Mouse (Mus musculus): Measurements from ENCODE around the gene Tbx1. TPM values are rescaled to one million over a fixed set of nuclear protein-coding genes. Genes with fewer than 3 reads are reported as not detected.

The Tbx1 gene
- polyA plus RNA-seq (2012), result not detected in 2 replicates

DNA sequence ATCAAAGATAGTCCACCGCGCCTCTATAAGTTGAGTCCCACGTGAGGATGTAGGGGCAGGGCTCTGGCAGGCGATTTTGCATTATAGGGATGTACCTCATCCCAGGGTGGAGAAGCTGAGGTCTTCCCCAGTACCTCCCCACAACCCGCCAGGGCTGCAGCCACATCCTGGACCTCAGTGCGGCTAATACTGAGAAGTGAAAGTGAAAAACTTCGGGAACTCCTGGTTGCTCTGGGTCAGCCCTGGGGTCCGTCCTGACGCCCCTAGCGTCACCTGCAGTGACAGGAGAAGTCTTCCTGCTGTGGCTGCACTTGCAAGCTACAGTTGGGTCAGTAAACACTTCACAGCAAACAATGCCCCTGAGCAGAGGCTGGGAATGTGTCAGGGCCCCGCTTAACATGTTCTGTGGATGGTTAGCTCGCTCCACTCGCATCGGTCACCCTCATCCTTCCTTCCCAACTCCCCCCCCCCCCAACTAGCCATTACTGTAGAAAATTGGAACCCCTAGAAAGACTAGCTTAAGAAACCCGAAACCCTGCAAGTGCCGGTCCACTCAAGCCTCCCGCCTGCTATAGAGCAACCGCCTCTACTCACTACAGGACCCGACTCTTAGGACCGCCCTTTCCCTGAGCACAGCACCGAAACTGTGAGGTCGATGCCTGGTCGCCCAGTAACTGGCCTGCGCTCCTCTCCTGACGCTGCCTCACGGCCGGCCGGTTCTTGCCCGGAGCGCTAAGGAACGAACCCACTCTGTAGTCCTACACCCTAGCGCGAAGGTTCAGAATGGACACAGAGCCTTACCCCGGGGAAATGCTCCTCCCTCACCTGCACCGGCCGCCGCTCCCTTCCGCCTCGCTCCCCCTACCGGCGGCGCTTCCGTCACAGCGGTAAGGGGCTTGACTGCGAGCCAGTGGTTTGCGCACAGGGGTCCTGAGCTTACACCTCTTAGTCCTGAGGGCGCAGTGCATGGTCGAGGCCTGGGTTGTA lies at the start of gene Tbx1:
Tbx1 (minus strand) TSS at position 868 of the 987 bp plus-strand sequence.
- TF ChIP-seq TAL1 (IDR thresholded peaks at IDR 0.05; ENCODE audit: low read length) (no peak), GATA1 (IDR thresholded peaks at IDR 0.05; ENCODE audit: low read length) (no peak)
- Histone ChIP-seq H3K36me3 (ENCODE audit: control insufficient read depth) (no peaks in the 10 kb centered on the region), H3K27me3 (ENCODE audit: control insufficient read depth) (peaks cover 94% of the 10 kb centered on the region), H3K4me3 (replicated peaks) (no peak within 1 kb of the TSS), H3K4me1 (ENCODE audit: control insufficient read depth) (peaks cover 1% of the 10 kb centered on the region; the same call in 1 of the 2 replicates), H3K9me3 (ENCODE audit: control insufficient read depth, low read length) (peaks cover 7% of the 10 kb centered on the region; the same call in 1 of the 2 replicates)

DNA sequence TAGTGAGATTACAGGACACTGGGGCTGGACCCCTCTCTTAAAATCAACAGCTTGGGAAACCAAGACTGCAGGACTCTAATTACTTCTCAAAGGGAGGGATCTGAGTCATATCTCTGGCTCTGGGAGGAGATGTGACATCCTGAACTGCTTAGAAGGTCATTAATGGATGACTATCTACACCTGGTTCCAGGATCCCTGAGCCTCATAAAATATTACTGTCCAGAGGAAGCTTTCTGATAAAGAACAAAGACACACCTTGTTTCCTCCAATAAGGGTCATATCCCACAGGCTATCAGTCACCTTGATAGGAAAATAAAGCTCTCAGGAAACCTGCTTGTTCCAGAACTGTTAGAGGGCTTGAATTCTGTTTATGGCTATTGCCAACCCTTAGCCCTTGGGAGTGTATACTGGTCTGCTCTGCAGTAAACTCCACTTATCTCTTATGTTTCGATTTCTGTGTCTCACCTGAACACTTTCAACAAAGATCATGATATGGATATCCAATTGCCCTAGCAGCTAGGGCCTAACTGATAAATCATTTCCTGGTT lies 49.0 kb upstream of the Tbx1 start:
- no peaks in the 10 kb centered on the region for H3K9me3 ChIP-seq (ENCODE audit: control insufficient read depth, low read length)
- H3K36me3 ChIP-seq (ENCODE audit: control insufficient read depth), result no peaks in the 10 kb centered on the region
- H3K27me3 ChIP-seq (ENCODE audit: control insufficient read depth), result peaks cover 8% of the 10 kb centered on the region
- TF ChIP-seq GATA1 (IDR thresholded peaks at IDR 0.05; ENCODE audit: low read length), result no peak
- H3K4me1 ChIP-seq (ENCODE audit: control insufficient read depth), result no peaks in the 10 kb centered on the region
- no peak overlapping the region for H3K4me3 ChIP-seq (replicated peaks)

DNA sequence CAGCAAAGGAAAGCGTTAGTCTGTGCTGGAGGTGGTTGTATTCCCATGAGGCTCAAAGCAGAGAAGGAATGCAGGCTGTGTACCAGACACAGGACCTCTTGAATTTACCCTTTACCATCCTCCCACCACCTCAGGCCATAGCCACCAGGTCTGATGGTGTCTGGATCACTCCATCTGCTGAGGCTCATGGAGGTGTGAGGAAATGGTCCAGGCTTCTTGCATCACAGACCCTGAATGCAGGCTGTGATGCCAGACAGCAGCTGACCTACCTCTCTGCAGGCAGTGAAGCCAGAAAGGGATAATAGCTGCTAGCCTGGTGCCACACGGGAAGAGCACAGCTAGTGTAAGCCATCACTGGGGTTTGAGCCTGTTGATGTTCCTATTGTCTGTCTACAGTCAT lies 47.9 kb upstream of the Tbx1 start:
- peaks cover 8% of the 10 kb centered on the region for H3K27me3 ChIP-seq (ENCODE audit: control insufficient read depth)
- no peaks in the 10 kb centered on the region; the same call in 1 of the 2 replicates for H3K9me3 ChIP-seq (ENCODE audit: control insufficient read depth, low read length)
- H3K4me3 ChIP-seq (replicated peaks), result no peak overlapping the region
- no peaks in the 10 kb centered on the region for H3K4me1 ChIP-seq (ENCODE audit: control insufficient read depth)
- TF ChIP-seq GATA1 (IDR thresholded peaks at IDR 0.05; ENCODE audit: low read length) (no peak), TAL1 (IDR thresholded peaks at IDR 0.05; ENCODE audit: low read length) (no peak)
- no peaks in the 10 kb centered on the region for H3K36me3 ChIP-seq (ENCODE audit: control insufficient read depth)

DNA sequence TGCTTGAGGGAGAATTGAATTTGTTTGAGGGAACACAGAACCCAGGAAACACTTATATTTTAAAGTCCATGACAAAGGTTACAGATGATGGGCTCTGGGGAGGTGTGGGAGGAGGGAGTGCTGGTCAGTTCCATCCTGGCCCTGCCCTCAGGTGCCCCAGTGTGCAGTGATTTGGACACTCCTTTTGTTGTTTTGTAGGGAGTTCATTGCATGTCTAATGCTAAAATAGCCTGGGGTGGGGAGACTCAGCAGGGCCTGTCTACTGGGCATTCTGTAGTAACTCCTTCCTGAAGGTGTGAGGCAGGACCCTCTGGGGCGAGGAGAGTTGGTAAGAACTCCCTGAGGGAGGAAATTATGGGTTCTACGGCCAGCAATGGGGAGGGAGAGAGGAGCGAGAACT lies 46.3 kb upstream of the Tbx1 start:
- no peaks in the 10 kb centered on the region for H3K36me3 ChIP-seq (ENCODE audit: control insufficient read depth)
- no peak overlapping the region for H3K4me3 ChIP-seq (replicated peaks)
- peaks cover 19% of the 10 kb centered on the region for H3K27me3 ChIP-seq (ENCODE audit: control insufficient read depth)
- no peaks in the 10 kb centered on the region; the same call in 1 of the 2 replicates for H3K9me3 ChIP-seq (ENCODE audit: control insufficient read depth, low read length)
- no peaks in the 10 kb centered on the region for H3K4me1 ChIP-seq (ENCODE audit: control insufficient read depth)
- TF ChIP-seq TAL1 (IDR thresholded peaks at IDR 0.05; ENCODE audit: low read length) (no peak), GATA1 (IDR thresholded peaks at IDR 0.05; ENCODE audit: low read length) (no peak)

DNA sequence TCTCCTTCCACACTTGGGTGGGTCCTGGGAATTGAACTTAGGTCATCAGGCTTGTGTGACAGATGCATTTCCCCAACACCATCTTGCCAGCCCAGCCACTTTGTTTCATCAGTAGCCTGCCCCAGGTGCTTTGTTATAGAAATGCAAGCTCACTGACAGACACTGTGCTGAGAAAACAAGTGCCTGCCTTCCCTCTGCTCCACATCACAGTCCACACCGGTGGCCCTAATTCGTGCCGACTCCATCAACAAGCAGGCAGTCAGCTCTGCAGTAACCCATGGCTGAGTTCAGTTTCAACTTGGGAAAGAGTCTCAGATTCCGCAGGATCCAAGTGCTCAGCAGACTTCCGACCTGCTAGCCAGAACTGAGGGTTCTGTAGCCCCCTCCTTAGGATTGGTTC lies 45.9 kb upstream of the Tbx1 start:
- H3K4me3 ChIP-seq (replicated peaks), result no peak overlapping the region
- no peaks in the 10 kb centered on the region for H3K36me3 ChIP-seq (ENCODE audit: control insufficient read depth)
- no peak for TF ChIP-seq TAL1 (IDR thresholded peaks at IDR 0.05; ENCODE audit: low read length)
- no peak for TF ChIP-seq GATA1 (IDR thresholded peaks at IDR 0.05; ENCODE audit: low read length)
- peaks cover 23% of the 10 kb centered on the region for H3K27me3 ChIP-seq (ENCODE audit: control insufficient read depth)
- no peaks in the 10 kb centered on the region; the same call in 1 of the 2 replicates for H3K9me3 ChIP-seq (ENCODE audit: control insufficient read depth, low read length)
- H3K4me1 ChIP-seq (ENCODE audit: control insufficient read depth), result no peaks in the 10 kb centered on the region

DNA sequence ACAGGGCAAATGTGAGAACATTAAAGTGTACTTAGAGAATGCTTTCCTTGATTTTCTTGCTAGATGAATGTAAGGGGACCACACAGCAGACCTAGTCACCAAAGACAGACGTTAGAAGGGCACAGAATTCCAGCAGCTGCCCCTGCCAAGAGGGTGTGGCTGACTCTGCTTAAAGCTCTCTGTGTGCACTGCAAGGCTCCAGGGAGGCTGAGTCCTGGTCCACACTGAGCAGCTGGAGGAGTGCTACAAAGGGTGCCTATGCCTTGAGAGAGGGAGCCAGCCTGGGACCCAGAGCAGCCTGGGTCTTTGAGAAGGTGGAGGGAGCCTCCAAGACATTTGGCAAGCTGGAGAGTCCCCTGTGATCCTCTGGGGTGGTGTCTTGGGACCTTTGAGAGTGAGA lies 42.9 kb upstream of the Tbx1 start:
- Histone ChIP-seq H3K36me3 (ENCODE audit: control insufficient read depth) (no peaks in the 10 kb centered on the region), H3K27me3 (ENCODE audit: control insufficient read depth) (peaks cover 49% of the 10 kb centered on the region), H3K9me3 (ENCODE audit: control insufficient read depth, low read length) (no peaks in the 10 kb centered on the region; the same call in 1 of the 2 replicates), H3K4me3 (replicated peaks) (no peak overlapping the region), H3K4me1 (ENCODE audit: control insufficient read depth) (peaks cover 10% of the 10 kb centered on the region)
- TF ChIP-seq GATA1 (IDR thresholded peaks at IDR 0.05; ENCODE audit: low read length) (no peak), TAL1 (IDR thresholded peaks at IDR 0.05; ENCODE audit: low read length) (no peak)

DNA sequence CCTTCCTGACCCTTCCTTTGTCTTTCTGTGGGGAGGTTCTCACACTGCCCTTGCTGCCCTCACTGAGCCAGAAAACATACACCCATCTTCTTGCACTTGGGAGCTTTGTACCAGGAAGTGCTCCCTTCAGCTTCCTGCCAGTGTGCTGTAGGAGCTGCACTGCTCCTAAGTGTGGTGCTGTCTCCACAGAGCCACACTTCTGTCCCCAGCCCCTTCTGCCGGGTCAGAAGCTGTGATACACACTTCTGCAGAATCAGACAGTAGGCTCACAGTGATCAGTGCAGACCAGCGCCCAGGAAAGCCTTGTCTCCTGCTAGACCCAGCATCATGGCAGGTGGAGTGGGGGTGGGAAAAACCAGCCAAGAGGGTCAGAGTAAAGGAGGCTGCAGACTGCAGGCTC lies 42.3 kb upstream of the Tbx1 start:
- peaks cover 10% of the 10 kb centered on the region for H3K4me1 ChIP-seq (ENCODE audit: control insufficient read depth)
- no peak overlapping the region for H3K4me3 ChIP-seq (replicated peaks)
- H3K36me3 ChIP-seq (ENCODE audit: control insufficient read depth), result no peaks in the 10 kb centered on the region
- H3K27me3 ChIP-seq (ENCODE audit: control insufficient read depth), result peaks cover 53% of the 10 kb centered on the region
- TF ChIP-seq GATA1 (IDR thresholded peaks at IDR 0.05; ENCODE audit: low read length), result no peak
- no peak for TF ChIP-seq TAL1 (IDR thresholded peaks at IDR 0.05; ENCODE audit: low read length)
- no peaks in the 10 kb centered on the region; the same call in 1 of the 2 replicates for H3K9me3 ChIP-seq (ENCODE audit: control insufficient read depth, low read length)

DNA sequence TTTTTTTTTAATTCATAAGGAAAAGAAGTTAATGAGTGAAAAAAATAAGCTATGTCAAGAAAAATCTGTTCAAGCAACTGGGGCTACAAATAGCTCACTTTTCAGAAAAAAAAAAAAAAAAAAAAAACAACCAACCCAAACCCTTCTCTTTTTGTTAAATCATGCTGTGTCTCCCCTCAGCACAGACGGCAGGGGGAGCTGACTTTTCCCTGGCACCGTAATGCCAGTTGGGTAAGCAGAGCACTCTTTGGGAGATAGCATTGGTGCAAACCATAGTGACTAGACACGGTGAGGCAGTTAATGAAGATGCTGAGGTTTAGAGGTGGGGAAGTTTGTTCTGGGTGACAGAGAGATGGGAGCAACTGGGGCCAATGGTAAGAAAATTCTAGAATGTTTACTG lies 41.6 kb upstream of the Tbx1 start:
- Histone ChIP-seq H3K9me3 (ENCODE audit: control insufficient read depth, low read length) (no peaks in the 10 kb centered on the region; the same call in 1 of the 2 replicates), H3K4me3 (replicated peaks) (no peak overlapping the region), H3K36me3 (ENCODE audit: control insufficient read depth) (no peaks in the 10 kb centered on the region), H3K27me3 (ENCODE audit: control insufficient read depth) (peaks cover 61% of the 10 kb centered on the region), H3K4me1 (ENCODE audit: control insufficient read depth) (peaks cover 10% of the 10 kb centered on the region)
- TF ChIP-seq GATA1 (IDR thresholded peaks at IDR 0.05; ENCODE audit: low read length) (no peak), TAL1 (IDR thresholded peaks at IDR 0.05; ENCODE audit: low read length) (no peak)

DNA sequence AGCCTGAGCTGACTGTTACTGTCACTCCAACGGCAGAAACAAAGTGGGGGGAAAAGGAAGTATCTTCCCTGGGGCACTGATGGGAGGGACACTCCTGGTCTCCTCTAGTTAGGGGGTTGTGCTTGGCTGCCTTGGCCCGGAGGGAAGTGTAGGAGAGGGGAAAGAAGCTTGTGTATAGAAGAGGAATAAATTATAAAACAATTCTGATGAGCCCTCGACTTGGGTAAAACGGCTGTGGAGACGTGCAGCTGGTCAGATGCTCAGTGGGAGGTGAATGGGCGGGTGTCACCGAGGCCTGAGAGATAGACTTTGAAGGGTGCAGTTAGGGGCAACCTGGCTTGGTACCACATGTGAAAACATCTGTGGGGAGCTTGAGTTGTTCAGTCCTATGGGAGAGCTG lies 40.7 kb upstream of the Tbx1 start:
- no peak for TF ChIP-seq GATA1 (IDR thresholded peaks at IDR 0.05; ENCODE audit: low read length)
- no peak for TF ChIP-seq TAL1 (IDR thresholded peaks at IDR 0.05; ENCODE audit: low read length)
- Histone ChIP-seq H3K4me3 (replicated peaks) (no peak overlapping the region), H3K9me3 (ENCODE audit: control insufficient read depth, low read length) (peaks cover 3% of the 10 kb centered on the region), H3K4me1 (ENCODE audit: control insufficient read depth) (peaks cover 16% of the 10 kb centered on the region), H3K36me3 (ENCODE audit: control insufficient read depth) (no peaks in the 10 kb centered on the region), H3K27me3 (ENCODE audit: control insufficient read depth) (peaks cover 68% of the 10 kb centered on the region)
